Mouse (Mus musculus): ENCODE results near the gene Fam160a1.

The Fam160a1 gene

DNA sequence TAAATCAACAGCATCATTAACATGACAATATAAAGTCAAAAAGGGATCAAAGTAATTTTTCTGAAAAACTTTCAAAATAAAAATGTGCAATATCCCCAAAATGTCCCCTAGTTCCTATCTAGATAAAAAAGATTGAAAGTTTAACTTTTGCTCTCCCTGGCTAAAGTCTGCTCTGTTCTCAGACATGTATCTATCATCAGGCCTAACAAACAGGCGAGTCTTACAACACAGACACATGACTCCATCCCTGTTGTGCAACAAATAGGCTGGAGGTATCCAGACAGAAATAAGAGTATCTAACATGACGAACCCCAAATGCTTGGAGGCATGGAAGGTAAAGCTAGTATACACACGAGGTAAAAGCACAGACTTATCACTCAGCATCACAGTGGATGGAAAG, 2.2 kb upstream of the Fam160a1 start:
- TF ChIP-seq CTCF (conservative IDR thresholded peaks at IDR 0.05; ENCODE audit: low read length) (no peak), NANOG (IDR thresholded peaks at IDR 0.05; ENCODE audit: borderline replicate concordance, low read length) (no peak), POU5F1 (IDR thresholded peaks at IDR 0.05; ENCODE audit: borderline replicate concordance, low read length) (no peak)
- Histone ChIP-seq H3K9me3 (ENCODE audit: low read length) (no peaks in the 10 kb centered on the region), H3K4me3 (replicated peaks; ENCODE audit: low read length) (no peak overlapping the region), H3K36me3 (ENCODE audit: insufficient read depth, low read length) (no peaks in the 10 kb centered on the region), H3K4me1 (replicated peaks; ENCODE audit: low read depth, low read length) (no peaks in the 10 kb centered on the region), H3K27me3 (ENCODE audit: insufficient read depth, low read length) (no peaks in the 10 kb centered on the region)

DNA sequence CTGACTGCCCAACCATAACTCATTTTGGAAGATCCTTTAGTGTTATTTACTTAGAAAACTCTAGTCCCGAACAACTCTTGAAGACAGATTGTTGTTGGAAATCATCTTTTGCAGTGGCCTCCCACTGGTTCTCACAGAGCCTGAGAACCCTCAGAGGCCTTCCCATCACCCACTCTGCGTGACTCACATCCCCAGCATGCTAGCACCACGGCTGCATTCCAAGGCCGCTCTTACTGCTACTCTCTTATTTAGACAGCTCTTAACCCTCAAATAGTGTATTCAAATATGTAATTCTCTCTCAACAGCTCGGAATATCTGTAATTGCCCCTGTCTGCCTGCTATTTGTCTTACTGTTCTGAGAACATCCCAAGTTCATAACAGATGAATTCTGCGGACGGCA, 2.9 kb downstream of the Fam160a1 start:
- H3K27me3 ChIP-seq (ENCODE audit: insufficient read depth, low read length): no peaks in the 10 kb centered on the region

DNA sequence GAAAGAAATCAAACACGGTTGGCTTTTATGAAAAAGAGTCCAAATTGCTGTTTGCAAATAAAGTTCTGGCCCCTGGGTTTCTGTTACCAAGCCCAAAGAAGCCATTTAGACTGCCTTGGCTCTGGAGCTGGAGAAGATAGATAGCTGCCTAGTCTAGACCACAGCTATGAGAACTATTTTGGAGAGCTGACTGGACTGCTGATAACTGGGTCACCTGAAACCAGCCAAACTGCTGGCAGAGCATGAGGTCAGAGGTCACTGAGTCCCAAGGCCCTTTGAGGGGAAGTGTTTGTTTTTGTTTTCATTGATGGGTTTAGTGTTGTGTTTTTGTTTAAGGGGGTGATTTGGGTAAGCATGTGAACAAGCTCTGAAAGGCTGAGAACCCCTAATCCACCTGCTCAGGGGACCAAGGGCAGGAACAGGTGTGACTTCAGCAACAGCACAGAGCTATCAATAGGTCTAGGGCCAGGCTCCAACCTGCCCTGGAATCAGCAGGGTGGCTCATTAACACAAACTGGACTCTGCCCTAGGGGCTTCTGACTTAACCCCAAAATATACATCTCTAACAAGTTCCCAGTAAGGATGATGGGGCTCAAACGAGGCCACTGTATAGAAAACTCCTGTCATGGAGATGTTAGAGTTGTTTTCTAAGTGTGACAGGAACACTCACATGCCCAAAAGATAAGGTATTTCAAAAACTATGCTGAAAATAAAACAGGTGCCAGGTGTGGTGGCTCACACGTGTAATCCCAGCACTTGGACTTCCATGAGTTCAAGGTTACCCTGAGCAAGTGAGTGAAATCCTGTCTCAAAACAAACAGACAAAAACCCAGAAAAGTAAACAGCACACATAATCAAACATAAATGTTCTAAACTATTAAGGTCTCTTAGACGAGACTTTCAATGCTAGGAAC, 3.7 kb downstream of the Fam160a1 start:
- Histone ChIP-seq H3K27me3 (ENCODE audit: insufficient read depth, low read length) (no peaks in the 10 kb centered on the region), H3K4me1 (replicated peaks; ENCODE audit: low read depth, low read length) (peaks cover 7% of the 10 kb centered on the region), H3K36me3 (ENCODE audit: insufficient read depth, low read length) (no peaks in the 10 kb centered on the region), H3K9me3 (ENCODE audit: low read length) (no peaks in the 10 kb centered on the region), H3K4me3 (replicated peaks; ENCODE audit: low read length) (no peak overlapping the region)
- TF ChIP-seq CTCF (conservative IDR thresholded peaks at IDR 0.05; ENCODE audit: low read length): no peak

More for the DNA sequence above, 2.9 kb downstream of the Fam160a1 start:
- H3K9me3 ChIP-seq (ENCODE audit: low read length): no peaks in the 10 kb centered on the region
- no peaks in the 10 kb centered on the region for H3K36me3 ChIP-seq (ENCODE audit: insufficient read depth, low read length)
- TF ChIP-seq POU5F1 (IDR thresholded peaks at IDR 0.05; ENCODE audit: borderline replicate concordance, low read length) (no peak), CTCF (conservative IDR thresholded peaks at IDR 0.05; ENCODE audit: low read length) (no peak), NANOG (IDR thresholded peaks at IDR 0.05; ENCODE audit: borderline replicate concordance, low read length) (no peak)
- H3K4me3 ChIP-seq (replicated peaks; ENCODE audit: low read length): no peak overlapping the region
- H3K4me1 ChIP-seq (replicated peaks; ENCODE audit: low read depth, low read length): peaks cover 7% of the 10 kb centered on the region

DNA sequence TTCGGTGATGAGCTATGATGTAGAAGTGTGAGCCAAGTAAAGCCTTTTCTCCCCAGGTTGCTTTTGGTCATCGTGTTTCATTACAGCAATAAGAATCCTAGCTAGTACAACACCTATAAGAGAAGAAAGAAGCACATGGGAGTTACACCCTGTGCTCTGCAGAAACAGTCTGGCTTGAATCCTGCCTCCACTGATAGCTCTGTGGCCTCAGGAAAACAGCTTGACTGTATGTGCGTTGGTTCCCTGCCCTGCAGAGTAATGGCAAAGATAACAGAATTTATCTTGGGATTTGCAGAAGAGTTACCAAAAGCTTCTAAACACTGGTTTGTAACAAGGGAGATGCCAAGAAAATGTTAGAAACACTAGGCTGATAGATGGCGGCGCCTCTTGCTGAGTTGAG, 5.1 kb downstream of the Fam160a1 start:
- TF ChIP-seq CTCF (conservative IDR thresholded peaks at IDR 0.05; ENCODE audit: low read length) (no peak), POU5F1 (IDR thresholded peaks at IDR 0.05; ENCODE audit: borderline replicate concordance, low read length) (no peak), NANOG (IDR thresholded peaks at IDR 0.05; ENCODE audit: borderline replicate concordance, low read length) (no peak)
- Histone ChIP-seq H3K4me3 (replicated peaks; ENCODE audit: low read length) (no peak overlapping the region), H3K9me3 (ENCODE audit: low read length) (no peaks in the 10 kb centered on the region), H3K4me1 (replicated peaks; ENCODE audit: low read depth, low read length) (peaks cover 7% of the 10 kb centered on the region), H3K36me3 (ENCODE audit: insufficient read depth, low read length) (no peaks in the 10 kb centered on the region), H3K27me3 (ENCODE audit: insufficient read depth, low read length) (no peaks in the 10 kb centered on the region)

DNA sequence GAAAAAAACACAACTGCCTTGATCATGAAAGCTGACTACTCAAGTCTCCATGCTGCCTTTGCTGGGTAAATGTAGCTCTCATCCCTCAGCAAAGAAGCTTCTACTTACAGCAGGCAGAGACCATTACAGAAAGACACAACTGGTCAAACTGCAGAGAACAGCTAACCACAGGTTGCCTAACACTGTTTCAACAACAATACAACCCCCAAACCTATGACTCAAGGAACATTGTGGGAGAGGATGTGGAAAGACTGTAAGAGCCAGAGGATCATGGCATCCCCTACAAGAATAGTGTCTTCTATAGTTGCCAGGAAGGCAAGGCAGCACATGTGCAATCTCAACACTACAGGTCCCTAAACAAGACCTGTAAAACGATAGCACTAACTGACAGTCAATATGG, 23.9 kb downstream of the Fam160a1 start:
- Histone ChIP-seq H3K4me1 (replicated peaks; ENCODE audit: low read depth, low read length) (no peaks in the 10 kb centered on the region), H3K4me3 (replicated peaks; ENCODE audit: low read length) (no peak overlapping the region), H3K36me3 (ENCODE audit: insufficient read depth, low read length) (no peaks in the 10 kb centered on the region), H3K27me3 (ENCODE audit: insufficient read depth, low read length) (no peaks in the 10 kb centered on the region), H3K9me3 (ENCODE audit: low read length) (no peaks in the 10 kb centered on the region)
- TF ChIP-seq NANOG (IDR thresholded peaks at IDR 0.05; ENCODE audit: borderline replicate concordance, low read length): no peak
- TF ChIP-seq POU5F1 (IDR thresholded peaks at IDR 0.05; ENCODE audit: borderline replicate concordance, low read length): no peak
- no peak for TF ChIP-seq CTCF (conservative IDR thresholded peaks at IDR 0.05; ENCODE audit: low read length)

DNA sequence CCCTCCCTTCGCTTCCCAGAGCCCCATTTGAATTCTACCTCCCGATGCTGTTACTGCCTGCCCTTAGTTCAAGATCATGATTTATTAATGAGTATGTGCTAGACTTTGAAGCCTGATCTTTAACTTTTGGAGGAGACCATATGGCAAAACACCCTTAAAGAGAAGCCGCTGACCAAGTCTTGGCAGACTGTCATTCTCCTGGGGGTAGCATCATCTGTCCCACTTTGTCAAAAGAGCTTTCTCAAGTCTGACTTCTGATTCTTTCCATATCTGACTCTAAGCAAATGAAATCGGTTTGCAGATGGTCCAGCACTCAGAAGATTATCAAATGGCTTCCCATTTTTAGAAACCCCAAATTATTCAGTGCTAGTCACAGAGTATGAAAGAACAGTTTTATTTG, 27.3 kb downstream of the Fam160a1 start:
- H3K4me3 ChIP-seq (replicated peaks; ENCODE audit: low read length): no peak overlapping the region
- H3K27me3 ChIP-seq (ENCODE audit: insufficient read depth, low read length): no peaks in the 10 kb centered on the region
- H3K4me1 ChIP-seq (replicated peaks; ENCODE audit: low read depth, low read length): no peaks in the 10 kb centered on the region
- no peaks in the 10 kb centered on the region for H3K9me3 ChIP-seq (ENCODE audit: low read length)
- no peak for TF ChIP-seq CTCF (conservative IDR thresholded peaks at IDR 0.05; ENCODE audit: low read length)
- TF ChIP-seq POU5F1 (IDR thresholded peaks at IDR 0.05; ENCODE audit: borderline replicate concordance, low read length): no peak
- TF ChIP-seq NANOG (IDR thresholded peaks at IDR 0.05; ENCODE audit: borderline replicate concordance, low read length): no peak
- no peaks in the 10 kb centered on the region for H3K36me3 ChIP-seq (ENCODE audit: insufficient read depth, low read length)

DNA sequence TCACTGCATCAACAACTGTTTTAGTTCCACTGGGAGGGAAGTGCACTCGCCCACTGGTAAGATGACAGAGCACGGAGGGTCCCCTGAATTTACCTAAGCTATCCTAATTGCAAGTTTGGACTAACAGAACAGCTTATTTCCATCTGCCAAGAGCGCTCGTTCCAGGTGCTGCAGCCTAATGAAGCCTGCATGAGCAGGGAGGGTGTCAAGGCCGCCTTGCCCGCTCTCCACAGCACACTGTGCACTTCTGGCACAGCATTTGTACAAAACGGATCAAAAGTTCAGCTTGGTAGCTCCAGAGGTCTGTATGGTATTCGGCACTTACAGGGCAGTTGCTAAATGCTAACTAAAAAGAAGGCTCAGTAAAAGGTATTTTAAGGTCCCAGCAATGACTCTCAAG, 30.6 kb downstream of the Fam160a1 start:
- no peak for TF ChIP-seq CTCF (conservative IDR thresholded peaks at IDR 0.05; ENCODE audit: low read length)
- no peak for TF ChIP-seq POU5F1 (IDR thresholded peaks at IDR 0.05; ENCODE audit: borderline replicate concordance, low read length)
- no peak for TF ChIP-seq NANOG (IDR thresholded peaks at IDR 0.05; ENCODE audit: borderline replicate concordance, low read length)
- no peaks in the 10 kb centered on the region for H3K36me3 ChIP-seq (ENCODE audit: insufficient read depth, low read length)
- H3K4me1 ChIP-seq (replicated peaks; ENCODE audit: low read depth, low read length): no peaks in the 10 kb centered on the region
- H3K4me3 ChIP-seq (replicated peaks; ENCODE audit: low read length): no peak overlapping the region
- no peaks in the 10 kb centered on the region for H3K9me3 ChIP-seq (ENCODE audit: low read length)
- H3K27me3 ChIP-seq (ENCODE audit: insufficient read depth, low read length): no peaks in the 10 kb centered on the region

DNA sequence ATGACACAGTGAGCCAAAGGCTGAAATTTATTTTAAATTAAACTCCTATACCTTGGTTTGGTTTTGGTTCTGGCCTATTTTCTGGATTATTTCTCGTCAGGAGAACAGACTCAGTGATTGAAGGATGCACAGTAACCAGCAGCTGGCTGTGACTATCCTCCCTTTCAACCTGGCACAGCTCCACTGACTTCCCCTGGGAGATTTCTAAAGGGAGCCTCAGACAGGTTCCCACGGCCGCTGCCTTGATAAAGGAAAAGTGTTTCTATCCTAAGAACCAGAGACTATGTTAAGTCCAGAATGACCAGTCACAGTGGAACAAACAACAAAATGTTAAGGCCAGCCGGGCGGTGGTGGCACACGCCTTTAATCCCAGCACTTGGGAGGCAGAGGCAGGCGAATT, 36.2 kb downstream of the Fam160a1 start:
- no peaks in the 10 kb centered on the region for H3K36me3 ChIP-seq (ENCODE audit: insufficient read depth, low read length)

DNA sequence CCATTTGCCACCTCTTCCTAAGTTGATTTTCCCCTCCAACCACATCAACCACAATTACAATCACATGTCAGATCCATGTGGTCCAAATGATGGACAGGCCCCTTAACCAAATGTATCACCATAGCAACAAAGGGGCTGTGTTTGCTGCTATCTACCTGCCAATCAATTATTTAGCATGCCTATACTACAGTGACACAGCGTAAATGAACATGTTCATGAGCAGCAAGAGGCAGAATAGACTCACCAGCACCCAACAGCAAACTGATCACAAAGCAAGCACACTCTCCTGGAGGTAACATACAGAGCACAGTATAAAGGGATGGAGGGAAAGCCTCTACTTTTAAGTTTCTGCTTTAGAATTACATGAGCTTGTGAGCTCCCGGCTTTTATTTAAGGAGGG, 36.8 kb downstream of the Fam160a1 start:
- Histone ChIP-seq H3K4me1 (replicated peaks; ENCODE audit: low read depth, low read length) (no peaks in the 10 kb centered on the region), H3K4me3 (replicated peaks; ENCODE audit: low read length) (no peak overlapping the region), H3K36me3 (ENCODE audit: insufficient read depth, low read length) (no peaks in the 10 kb centered on the region), H3K27me3 (ENCODE audit: insufficient read depth, low read length) (peaks cover 6% of the 10 kb centered on the region), H3K9me3 (ENCODE audit: low read length) (no peaks in the 10 kb centered on the region)
- no peak for TF ChIP-seq NANOG (IDR thresholded peaks at IDR 0.05; ENCODE audit: borderline replicate concordance, low read length)
- no peak for TF ChIP-seq POU5F1 (IDR thresholded peaks at IDR 0.05; ENCODE audit: borderline replicate concordance, low read length)
- TF ChIP-seq CTCF (conservative IDR thresholded peaks at IDR 0.05; ENCODE audit: low read length): no peak

More for the DNA sequence above, 36.2 kb downstream of the Fam160a1 start:
- no peak for TF ChIP-seq CTCF (conservative IDR thresholded peaks at IDR 0.05; ENCODE audit: low read length)
- no peak for TF ChIP-seq NANOG (IDR thresholded peaks at IDR 0.05; ENCODE audit: borderline replicate concordance, low read length)
- no peak for TF ChIP-seq POU5F1 (IDR thresholded peaks at IDR 0.05; ENCODE audit: borderline replicate concordance, low read length)
- H3K4me3 ChIP-seq (replicated peaks; ENCODE audit: low read length): no peak overlapping the region
- no peaks in the 10 kb centered on the region for H3K9me3 ChIP-seq (ENCODE audit: low read length)
- H3K27me3 ChIP-seq (ENCODE audit: insufficient read depth, low read length): peaks cover 6% of the 10 kb centered on the region
- no peaks in the 10 kb centered on the region for H3K4me1 ChIP-seq (replicated peaks; ENCODE audit: low read depth, low read length)
